Mouse (Mus musculus) urinary bladder, postnatal 0 days (tissue): ENCODE measurements around the gene Tnfaip8l1. TPM values are rescaled to one million over a fixed set of nuclear protein-coding genes. Genes with fewer than 3 reads are reported as not detected.

Experiments
- microRNA-seq: library from miRNA; unstranded; fragments of <30 nt; microRNA quantifications from one replicate; pipeline ENCODE4, GENCODE M21; 2016
- polyA plus RNA-seq: library from polyadenylated mRNA; unstranded; fragments of >200 nt; fragmentation: Nextera tagmentation; extraction: Ambion mirVana; gene quantifications from 2 replicates; pipeline ENCODE4 v1.2.1, GENCODE M21; 2015

Tnfaip8l1 gene
- 3.6 and 4.2 TPM in 2 replicates for polyA plus RNA-seq

DNA sequence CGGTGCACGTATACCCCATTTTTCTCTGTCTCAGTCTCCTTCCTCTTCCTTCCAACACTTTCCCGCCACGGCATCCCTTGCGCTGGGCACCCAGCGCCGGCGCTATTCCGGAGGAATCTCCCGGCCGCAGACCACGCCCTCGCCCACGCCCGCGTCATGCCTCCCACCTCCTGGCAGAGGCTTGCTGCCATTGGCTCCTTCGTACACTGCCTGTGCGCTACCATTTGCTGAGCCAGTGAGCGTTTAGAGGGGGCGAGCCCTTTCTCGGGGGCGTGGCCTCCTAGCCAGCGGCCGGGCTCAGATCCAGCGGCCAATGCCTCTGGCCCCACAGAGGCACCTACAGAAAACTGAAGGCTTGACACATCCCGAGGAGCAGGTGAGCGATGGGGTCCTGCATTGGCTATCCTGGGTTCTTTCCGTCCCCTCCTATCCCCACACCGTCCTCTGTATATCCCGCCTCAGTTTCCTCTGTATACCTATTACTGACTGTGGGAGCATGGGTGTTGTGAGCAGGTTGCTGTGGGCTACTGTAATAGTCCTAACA lies at the start of gene Tnfaip8l1:
Tnfaip8l1 (plus strand) TSS at position 247 of the 544 bp plus-strand sequence.

DNA sequence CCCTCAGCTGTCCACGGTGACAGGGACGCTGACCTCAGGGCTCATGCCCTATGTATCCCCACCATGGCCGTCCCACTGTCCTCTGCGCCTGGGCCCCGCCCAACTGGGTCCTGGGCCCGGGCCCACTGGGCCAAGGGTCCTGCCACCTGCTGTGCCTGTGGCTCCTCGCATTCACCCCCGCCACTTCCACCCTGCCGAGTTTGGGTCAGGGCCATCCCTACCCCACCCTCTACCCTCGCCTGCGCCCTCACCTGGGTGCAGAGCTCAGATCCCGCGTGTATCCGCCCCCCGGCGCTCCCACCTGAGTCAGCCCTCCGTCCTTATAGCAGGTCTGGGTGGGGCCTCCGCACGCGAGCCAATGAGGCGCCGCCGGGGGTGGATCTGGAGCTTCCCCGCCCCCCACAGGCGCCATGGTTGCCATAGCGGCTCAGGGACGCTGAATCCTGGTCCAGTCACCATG lies 45.0 kb upstream of the Tnfaip8l1 start, which contains the start of gene Plin5:
Plin5 (minus strand) TSS at position 346 of the 460 bp plus-strand sequence.

DNA sequence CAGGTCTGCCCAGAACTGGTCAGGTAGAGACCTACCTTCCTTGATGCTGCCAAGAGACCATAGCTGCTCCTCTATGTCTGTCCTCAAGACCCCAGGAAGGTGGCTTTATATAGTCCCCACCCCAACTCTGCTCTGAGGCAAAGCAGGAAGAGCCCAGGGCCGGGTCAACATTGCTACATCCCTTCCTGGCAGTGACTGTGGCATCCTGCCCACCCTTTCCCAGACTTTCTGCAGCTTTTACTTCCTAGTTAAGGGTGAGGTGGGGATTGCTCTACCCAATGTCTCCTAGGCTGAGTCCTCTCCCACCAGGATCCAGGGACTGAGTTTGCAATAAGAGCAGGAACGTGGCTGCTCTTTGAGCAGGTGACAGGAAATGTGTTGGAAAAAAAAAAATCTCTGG lies 40.5 kb upstream of the Tnfaip8l1 start, which contains the start of gene Lrg1:
Lrg1 (minus strand) TSS at position 176 of the 400 bp plus-strand sequence.

DNA sequence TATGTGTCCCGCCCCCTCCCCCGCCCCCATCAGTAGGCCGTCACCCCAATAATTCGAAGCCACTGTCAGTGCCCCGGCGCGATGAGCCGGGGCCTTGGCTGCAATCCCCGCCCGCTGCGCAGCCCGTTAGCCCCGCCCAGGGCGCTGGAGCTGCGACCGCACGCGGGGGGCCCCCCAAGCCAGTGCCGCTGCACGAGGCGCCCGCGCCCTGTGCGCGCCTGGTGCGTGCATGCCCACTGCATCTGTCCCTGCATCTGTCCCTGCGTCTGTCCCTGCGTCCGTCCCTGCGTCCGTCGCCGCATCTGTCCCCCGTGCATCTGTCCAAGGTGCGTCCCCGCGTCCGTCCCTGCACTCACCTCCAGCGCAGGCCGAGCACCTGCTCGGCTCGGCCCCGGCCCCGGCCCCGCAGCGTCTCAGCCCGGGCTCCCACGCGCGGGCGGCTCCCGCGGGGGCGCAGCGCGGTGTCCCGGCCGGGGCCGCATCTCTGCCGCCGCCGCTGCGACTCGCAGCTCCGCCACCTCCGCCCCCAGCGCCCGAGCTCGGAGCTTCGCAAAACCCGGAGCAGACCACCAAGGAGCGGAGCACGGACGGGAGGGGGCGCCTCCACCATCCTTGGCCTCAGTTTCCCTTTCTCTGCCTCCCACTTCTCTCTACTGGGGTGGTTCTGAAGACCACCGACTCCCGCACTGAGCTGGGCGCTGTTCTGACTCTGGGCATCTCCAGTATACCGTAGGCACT lies 22.2 kb upstream of the Tnfaip8l1 start, which contains the start of gene Sema6b:
Sema6b (minus strand) TSS at position 486 of the 738 bp plus-strand sequence.

DNA sequence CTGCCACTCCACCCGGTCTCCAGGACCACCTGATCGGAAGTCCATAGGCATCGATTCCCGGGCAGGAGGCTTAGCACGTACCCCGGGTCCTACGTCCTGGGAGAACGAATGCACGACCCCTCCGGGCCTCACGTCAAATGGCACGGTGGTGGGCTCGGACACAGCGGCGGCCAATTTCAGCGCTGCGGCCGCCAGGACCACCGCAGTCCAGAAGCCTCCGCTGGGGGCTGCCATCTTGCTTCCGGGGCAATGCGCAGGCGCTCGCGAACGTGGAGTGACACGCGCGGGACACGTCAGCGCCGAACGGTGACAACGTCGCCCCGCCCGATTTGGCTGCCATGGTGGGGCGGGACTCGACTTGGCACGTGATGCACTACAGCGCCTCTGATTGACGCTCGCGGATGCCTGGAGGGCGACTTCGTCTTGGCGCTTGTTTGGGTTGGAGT lies 21.4 kb downstream of the Tnfaip8l1 start, which contains the start of gene Mydgf:
Mydgf (minus strand) TSS at position 263 of the 446 bp plus-strand sequence.

DNA sequence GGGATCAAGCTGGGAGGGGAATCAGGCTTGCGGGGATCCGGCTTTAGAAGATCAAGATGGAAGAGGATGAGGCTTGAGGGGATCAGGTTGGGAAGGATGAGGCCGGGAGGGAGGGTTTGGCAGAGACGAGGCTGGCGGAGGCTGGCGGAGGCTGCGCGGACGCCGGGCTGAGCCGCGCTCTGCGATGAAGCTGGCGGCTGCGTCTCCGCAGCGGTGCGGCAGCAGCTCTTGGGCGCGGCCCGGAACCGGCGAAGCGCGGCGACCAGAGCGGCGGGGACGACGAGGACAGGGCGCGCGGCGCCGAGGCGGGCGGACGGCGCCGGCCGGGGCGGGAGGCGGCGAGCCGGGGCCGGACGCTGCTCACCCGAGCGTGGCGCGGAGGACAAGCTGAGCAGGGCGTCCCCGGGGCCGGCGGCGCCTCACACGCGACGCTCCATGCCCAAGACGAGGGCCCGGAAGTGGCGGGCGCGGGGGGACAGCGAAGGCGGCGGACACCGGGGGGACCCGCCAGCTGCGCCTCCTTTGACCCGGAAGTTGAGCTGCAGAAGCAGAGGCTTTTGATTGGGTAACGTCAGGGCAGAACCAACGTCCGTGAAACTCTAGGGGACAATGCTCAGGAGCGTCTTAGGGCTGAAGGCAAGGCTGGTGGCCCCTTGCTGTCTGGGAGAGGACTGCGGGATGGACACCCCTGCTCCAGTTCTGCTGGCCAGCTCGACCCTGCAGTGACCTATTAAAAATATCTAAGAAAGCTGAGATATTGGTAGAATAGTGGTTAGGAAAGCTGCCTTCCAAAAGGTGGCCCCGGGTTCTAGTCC lies 56.3 kb downstream of the Tnfaip8l1 start, which contains the start of gene Dpp9:
Dpp9 (minus strand) TSS at position 529 of the 815 bp plus-strand sequence.

Small RNA genes lying within 50 kb of the gene (microRNA-seq; reads per million reads assigned to microRNA genes)
- gene Gm44397: not detected

Other genes with a start within 250 kb of the Tnfaip8l1 start
- gene Zfp119b, start 213.0 kb upstream of the Tnfaip8l1 start, polyA plus RNA-seq: 5.9 and 6.2 TPM in 2 replicates
- 2.3 and 3.0 TPM in 2 replicates for gene Ebi3, start 209.8 kb upstream of the Tnfaip8l1 start, polyA plus RNA-seq
- gene Yju2, start 203.4 kb upstream of the Tnfaip8l1 start, polyA plus RNA-seq: 12.7 and 14.0 TPM in 2 replicates
- gene Shd, start 192.0 kb upstream of the Tnfaip8l1 start, polyA plus RNA-seq: 0.92 and 1.1 TPM in 2 replicates
- gene Fsd1, start 176.0 kb upstream of the Tnfaip8l1 start, polyA plus RNA-seq: 0.73 and 0.79 TPM in 2 replicates
- 19.1 and 20.0 TPM in 2 replicates for gene Stap2, start 156.9 kb upstream of the Tnfaip8l1 start, polyA plus RNA-seq
- gene Mpnd, start 156.8 kb upstream of the Tnfaip8l1 start, polyA plus RNA-seq: 32.2 and 34.7 TPM in 2 replicates
- gene Sh3gl1, start 125.8 kb upstream of the Tnfaip8l1 start, polyA plus RNA-seq: 85.7 and 100 TPM in 2 replicates
- 4.9 and 7.4 TPM in 2 replicates for gene Chaf1a, start 122.0 kb upstream of the Tnfaip8l1 start, polyA plus RNA-seq
- 43.9 and 47.2 TPM in 2 replicates for gene Ubxn6, start 87.4 kb upstream of the Tnfaip8l1 start, polyA plus RNA-seq
- 53.5 and 57.9 TPM in 2 replicates for gene Hdgfl2, start 82.8 kb upstream of the Tnfaip8l1 start, polyA plus RNA-seq
- gene Plin4, start 52.7 kb upstream of the Tnfaip8l1 start, polyA plus RNA-seq: 13.1 and 16.2 TPM in 2 replicates
- 0.14 and 0.21 TPM in 2 replicates for gene Plin5, start 44.9 kb upstream of the Tnfaip8l1 start, polyA plus RNA-seq
- 3.4 and 7.2 TPM in 2 replicates for gene Lrg1, start 40.5 kb upstream of the Tnfaip8l1 start, polyA plus RNA-seq
- gene Sema6b, start 22.1 kb upstream of the Tnfaip8l1 start, polyA plus RNA-seq: 0.37 and 0.85 TPM in 2 replicates
- 75.0 and 82.0 TPM in 2 replicates for gene Mydgf, start 21.4 kb downstream of the Tnfaip8l1 start, polyA plus RNA-seq
- gene Dpp9, start 56.4 kb downstream of the Tnfaip8l1 start, polyA plus RNA-seq: 18.3 and 21.8 TPM in 2 replicates
- 8.4 and 9.1 TPM in 2 replicates for gene Fem1a, start 94.3 kb downstream of the Tnfaip8l1 start, polyA plus RNA-seq
- 3.3 and 3.6 TPM in 2 replicates for gene Ticam1, start 114.3 kb downstream of the Tnfaip8l1 start, polyA plus RNA-seq
- 54.0 and 58.1 TPM in 2 replicates for gene Plin3, start 130.4 kb downstream of the Tnfaip8l1 start, polyA plus RNA-seq
- not detected in 2 replicates for gene Arrdc5, start 137.8 kb downstream of the Tnfaip8l1 start, polyA plus RNA-seq
- 21.7 and 31.0 TPM in 2 replicates for gene Uhrf1, start 140.8 kb downstream of the Tnfaip8l1 start, polyA plus RNA-seq
- 23.0 and 24.0 TPM in 2 replicates for gene Kdm4b, start 163.6 kb downstream of the Tnfaip8l1 start, polyA plus RNA-seq